Mouse (Mus musculus): Measurements from ENCODE around the gene Wscd2. TPM values are rescaled to one million over a fixed set of nuclear protein-coding genes. Genes with fewer than 3 reads are reported as not detected.

Gene Wscd2
- polyA plus RNA-seq, 1 experiment from 2014 or later, result 3.4 TPM

DNA sequence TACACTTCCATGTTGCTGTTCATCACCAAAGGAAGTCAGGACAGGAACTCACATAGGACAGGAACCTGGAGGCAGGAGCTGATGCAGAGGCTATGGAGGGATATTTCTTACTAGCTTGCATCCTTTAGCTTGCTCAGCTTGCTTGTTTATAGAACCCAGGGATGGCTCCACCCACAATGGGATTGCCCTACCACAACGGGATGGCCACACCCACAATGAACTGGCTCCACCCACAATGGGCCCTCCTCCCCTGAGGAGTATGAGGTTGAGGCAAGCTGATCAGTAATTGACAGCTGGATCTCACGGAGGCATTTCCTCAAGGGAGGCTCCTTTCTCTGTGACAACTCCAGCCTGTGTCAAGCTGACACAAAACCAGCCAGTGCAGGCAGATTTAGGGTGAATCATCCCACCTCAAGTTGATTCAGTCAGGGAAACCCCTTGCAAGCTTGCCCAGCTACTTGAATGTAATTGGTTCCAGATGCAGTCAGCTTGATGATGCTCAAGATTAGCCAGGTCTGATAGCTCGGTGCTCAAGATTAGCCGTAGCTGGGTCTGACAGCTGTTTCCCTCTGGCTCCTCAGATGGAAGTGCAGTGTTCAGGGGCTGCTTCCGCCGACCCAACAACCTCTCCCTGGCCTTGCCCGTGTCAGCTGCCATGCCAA lies 80.1 kb downstream of the Wscd2 start:
- WGBS, result 70% methylated on average over 7 of the region's 7 CpGs
- Histone ChIP-seq H3K27me3 (replicated peaks; ENCODE audit: control insufficient read depth, insufficient read depth, low read length) (no peaks in the 10 kb centered on the region), H3K36me3 (ENCODE audit: control insufficient read depth, insufficient read depth, low read length) (no peaks in the 10 kb centered on the region), H3K4me1 (ENCODE audit: control insufficient read depth, insufficient read depth, low read length) (no peaks in the 10 kb centered on the region), H3K27ac (ENCODE audit: low read depth, low read length) (no peak overlapping the region), H3K4me2 (ENCODE audit: low read length) (no peak overlapping the region), H3K4me3 (ENCODE audit: low read depth, low read length) (no peak overlapping the region), H3K9ac (ENCODE audit: low read length) (no peak overlapping the region), H3K9me3 (replicated peaks; ENCODE audit: control insufficient read depth, low read length) (no peaks in the 10 kb centered on the region)
- ATAC-seq, result no peak
- no peak for DNase-seq (ENCODE audit: low spot score)

DNA sequence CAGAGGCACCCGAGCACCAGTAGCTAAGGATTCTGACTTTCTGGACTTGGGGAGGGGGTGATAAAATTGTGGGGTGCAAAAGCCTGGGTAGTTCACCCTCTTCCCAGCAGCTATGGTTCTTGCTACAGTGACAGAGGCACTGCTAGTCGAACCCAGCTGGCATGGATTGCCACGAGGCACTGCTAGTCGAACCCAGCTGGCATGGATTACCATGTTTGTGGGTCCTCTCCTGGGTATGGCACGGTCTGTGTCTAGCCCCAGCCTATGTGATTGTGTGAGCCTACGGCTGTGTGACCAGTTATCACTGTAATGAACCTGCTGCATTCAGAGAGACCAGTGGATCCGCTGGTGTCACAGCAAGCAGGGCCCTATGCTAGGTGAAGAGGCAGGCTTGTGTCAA lies 87.4 kb downstream of the Wscd2 start:
- Histone ChIP-seq H3K36me3 (ENCODE audit: control insufficient read depth, insufficient read depth, low read length) (no peaks in the 10 kb centered on the region), H3K9me3 (replicated peaks; ENCODE audit: control insufficient read depth, low read length) (no peaks in the 10 kb centered on the region), H3K27ac (ENCODE audit: low read depth, low read length) (no peak overlapping the region), H3K4me3 (ENCODE audit: low read depth, low read length) (no peak overlapping the region), H3K27me3 (replicated peaks; ENCODE audit: control insufficient read depth, insufficient read depth, low read length) (no peaks in the 10 kb centered on the region), H3K4me2 (ENCODE audit: low read length) (peak overlapping the region; percentile 39), H3K9ac (ENCODE audit: low read length) (no peak overlapping the region), H3K4me1 (ENCODE audit: control insufficient read depth, insufficient read depth, low read length) (peaks cover 7% of the 10 kb centered on the region)
- ATAC-seq (peak; percentile 51; the same call in 1 of the 2 replicates), DNase-seq (ENCODE audit: low spot score) (peak; percentile 66)
- 76% methylated on average over 7 of the region's 7 CpGs for WGBS

DNA sequence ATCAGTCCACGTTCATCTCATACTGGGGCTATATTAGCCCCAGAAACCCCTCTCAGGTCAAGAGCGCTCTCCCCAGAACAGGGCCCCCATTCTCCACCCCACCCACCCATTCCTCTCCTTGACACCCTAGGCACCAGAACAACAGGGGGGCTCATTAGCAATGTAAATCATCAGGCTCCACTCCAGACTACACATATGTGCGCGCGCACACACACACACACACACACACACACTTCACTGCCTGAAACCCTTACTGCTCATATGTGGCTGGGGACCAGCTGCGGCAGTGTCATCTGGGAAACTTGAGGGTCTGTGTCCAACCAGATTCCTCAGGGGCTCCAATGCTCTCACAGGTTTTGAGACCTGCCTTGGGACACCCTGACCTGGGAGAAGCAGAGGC lies 88.3 kb downstream of the Wscd2 start:
- H3K9me3 ChIP-seq (replicated peaks; ENCODE audit: control insufficient read depth, low read length), result no peaks in the 10 kb centered on the region
- no peaks in the 10 kb centered on the region for H3K36me3 ChIP-seq (ENCODE audit: control insufficient read depth, insufficient read depth, low read length)
- ATAC-seq (peak; percentile 58; the same call in 1 of the 2 replicates), DNase-seq (ENCODE audit: low spot score) (peak; percentile 36)
- no peak overlapping the region for H3K4me3 ChIP-seq (ENCODE audit: low read depth, low read length)
- H3K27me3 ChIP-seq (replicated peaks; ENCODE audit: control insufficient read depth, insufficient read depth, low read length), result no peaks in the 10 kb centered on the region
- no peak overlapping the region for H3K4me2 ChIP-seq (ENCODE audit: low read length)
- 0 out of 2 replicates have a peak overlapping the region, but pooled peaks have one; percentile 33 for H3K27ac ChIP-seq (ENCODE audit: low read depth, low read length)
- peaks cover 7% of the 10 kb centered on the region for H3K4me1 ChIP-seq (ENCODE audit: control insufficient read depth, insufficient read depth, low read length)
- WGBS, result 73% methylated on average over 6 of the region's 6 CpGs
- H3K9ac ChIP-seq (ENCODE audit: low read length), result no peak overlapping the region

- H3K4me1 ChIP-seq (ENCODE audit: control insufficient read depth, insufficient read depth, low read length), result peaks cover 7% of the 10 kb centered on the region
- no peak overlapping the region for H3K4me2 ChIP-seq (ENCODE audit: low read length)
- no peak overlapping the region for H3K9ac ChIP-seq (ENCODE audit: low read length)
- 77% methylated on average over 4 of the region's 4 CpGs for WGBS
- H3K4me3 ChIP-seq (ENCODE audit: low read depth, low read length), result no peak overlapping the region
- H3K36me3 ChIP-seq (ENCODE audit: control insufficient read depth, insufficient read depth, low read length), result no peaks in the 10 kb centered on the region
- no peak for ATAC-seq
- no peak for DNase-seq (ENCODE audit: low spot score)
- H3K27ac ChIP-seq (ENCODE audit: low read depth, low read length), result no peak overlapping the region
- no peaks in the 10 kb centered on the region for H3K27me3 ChIP-seq (replicated peaks; ENCODE audit: control insufficient read depth, insufficient read depth, low read length)
- no peaks in the 10 kb centered on the region for H3K9me3 ChIP-seq (replicated peaks; ENCODE audit: control insufficient read depth, low read length)
These were observed 89.0 kb downstream of the Wscd2 start for GRCm38 (mm10) chr5:113579128-113579527.

DNA sequence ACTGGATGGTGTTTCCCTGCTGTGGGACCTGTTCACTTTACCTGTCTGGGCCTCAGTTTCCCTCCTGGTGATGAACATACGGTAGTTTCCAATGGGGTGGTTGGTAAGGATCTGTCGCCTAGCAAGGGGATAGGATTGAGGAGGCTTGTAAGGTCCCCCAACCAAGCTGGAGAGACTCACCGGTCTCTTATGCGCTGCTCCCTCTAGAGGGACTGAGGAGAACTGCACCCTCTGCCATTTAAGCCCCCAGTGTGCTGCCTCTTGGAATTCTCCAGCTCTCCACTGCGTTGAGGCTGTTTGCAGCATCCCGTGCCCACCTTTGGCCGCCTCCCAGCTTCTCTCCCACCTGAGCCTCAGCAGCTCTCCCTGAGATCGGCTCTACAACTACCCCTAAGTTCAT lies 90.1 kb downstream of the Wscd2 start:
- 46% methylated on average over 8 of the region's 8 CpGs for WGBS
- no peaks in the 10 kb centered on the region for H3K27me3 ChIP-seq (replicated peaks; ENCODE audit: control insufficient read depth, insufficient read depth, low read length)
- peaks cover 7% of the 10 kb centered on the region for H3K4me1 ChIP-seq (ENCODE audit: control insufficient read depth, insufficient read depth, low read length)
- peak; percentile 13; the same call in 1 of the 2 replicates for ATAC-seq
- H3K4me3 ChIP-seq (ENCODE audit: low read depth, low read length), result no peak overlapping the region
- no peak overlapping the region for H3K4me2 ChIP-seq (ENCODE audit: low read length)
- H3K9ac ChIP-seq (ENCODE audit: low read length), result no peak overlapping the region
- no peaks in the 10 kb centered on the region for H3K36me3 ChIP-seq (ENCODE audit: control insufficient read depth, insufficient read depth, low read length)
- H3K27ac ChIP-seq (ENCODE audit: low read depth, low read length), result no peak overlapping the region
- no peaks in the 10 kb centered on the region for H3K9me3 ChIP-seq (replicated peaks; ENCODE audit: control insufficient read depth, low read length)
- DNase-seq (ENCODE audit: low spot score), result peak; percentile 56

DNA sequence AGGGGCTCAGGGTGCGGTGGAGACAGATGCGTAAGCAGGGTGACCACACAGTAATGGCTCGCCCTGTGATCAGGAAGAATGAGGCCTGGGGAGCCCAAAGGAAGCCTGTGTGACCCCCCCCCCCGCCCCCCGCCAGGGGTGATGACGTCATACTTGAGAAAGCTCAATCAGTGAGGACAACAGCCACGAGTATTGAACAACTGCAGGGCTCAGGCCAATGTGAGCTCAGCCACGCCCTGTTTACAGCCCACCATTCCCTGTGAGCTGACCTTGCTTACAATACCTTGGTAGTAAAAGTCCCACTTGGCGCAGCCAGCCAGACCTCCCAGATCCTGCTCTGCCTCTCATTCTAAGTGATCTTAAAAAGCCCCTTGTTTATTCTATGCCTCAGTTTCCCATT lies 90.7 kb downstream of the Wscd2 start:
- Histone ChIP-seq H3K9me3 (replicated peaks; ENCODE audit: control insufficient read depth, low read length) (no peaks in the 10 kb centered on the region), H3K36me3 (ENCODE audit: control insufficient read depth, insufficient read depth, low read length) (no peaks in the 10 kb centered on the region), H3K4me1 (ENCODE audit: control insufficient read depth, insufficient read depth, low read length) (peaks cover 7% of the 10 kb centered on the region), H3K27me3 (replicated peaks; ENCODE audit: control insufficient read depth, insufficient read depth, low read length) (no peaks in the 10 kb centered on the region), H3K4me2 (ENCODE audit: low read length) (no peak overlapping the region), H3K9ac (ENCODE audit: low read length) (no peak overlapping the region), H3K27ac (ENCODE audit: low read depth, low read length) (no peak overlapping the region), H3K4me3 (ENCODE audit: low read depth, low read length) (no peak overlapping the region)
- DNase-seq (ENCODE audit: low spot score) (no peak), ATAC-seq (no peak)
- 65% methylated on average over 9 of the region's 9 CpGs for WGBS

GRCm38 (mm10) chr5:113583424-113584162 lies 93.5 kb downstream of the Wscd2 start:
- Histone ChIP-seq H3K27ac (ENCODE audit: low read depth, low read length) (no peak overlapping the region), H3K27me3 (replicated peaks; ENCODE audit: control insufficient read depth, insufficient read depth, low read length) (no peaks in the 10 kb centered on the region), H3K36me3 (ENCODE audit: control insufficient read depth, insufficient read depth, low read length) (no peaks in the 10 kb centered on the region), H3K9ac (ENCODE audit: low read length) (no peak overlapping the region), H3K4me2 (ENCODE audit: low read length) (no peak overlapping the region), H3K4me3 (ENCODE audit: low read depth, low read length) (no peak overlapping the region), H3K4me1 (ENCODE audit: control insufficient read depth, insufficient read depth, low read length) (no peaks in the 10 kb centered on the region), H3K9me3 (replicated peaks; ENCODE audit: control insufficient read depth, low read length) (no peaks in the 10 kb centered on the region)
- ATAC-seq (no peak), DNase-seq (ENCODE audit: low spot score) (no peak)
- 78% methylated on average over 5 of the region's 5 CpGs for WGBS

- H3K4me1 ChIP-seq (ENCODE audit: control insufficient read depth, insufficient read depth, low read length), result no peaks in the 10 kb centered on the region
- H3K27ac ChIP-seq (ENCODE audit: low read depth, low read length), result no peak overlapping the region
- no peak overlapping the region for H3K4me2 ChIP-seq (ENCODE audit: low read length)
- H3K9me3 ChIP-seq (replicated peaks; ENCODE audit: control insufficient read depth, low read length), result no peaks in the 10 kb centered on the region
- H3K27me3 ChIP-seq (replicated peaks; ENCODE audit: control insufficient read depth, insufficient read depth, low read length), result no peaks in the 10 kb centered on the region
- no peaks in the 10 kb centered on the region for H3K36me3 ChIP-seq (ENCODE audit: control insufficient read depth, insufficient read depth, low read length)
- no peak overlapping the region for H3K4me3 ChIP-seq (ENCODE audit: low read depth, low read length)
- WGBS, result 62% methylated on average over 6 of the region's 6 CpGs
- ATAC-seq (no peak), DNase-seq (ENCODE audit: low spot score) (no peak)
- no peak overlapping the region for H3K9ac ChIP-seq (ENCODE audit: low read length)
These were observed 94.3 kb downstream of the Wscd2 start for GRCm38 (mm10) chr5:113584439-113584838.
